Mouse (Mus musculus) forebrain, embryonic 12.5 days (tissue): ENCODE results near the gene Ces1b. TPM values are rescaled to one million over a fixed set of nuclear protein-coding genes. Genes with fewer than 3 reads are reported as not detected.

Experiments
- polyA plus RNA-seq: library from polyadenylated mRNA; unstranded; fragments of >200 nt; fragmentation: Nextera tagmentation; extraction: Ambion mirVana; gene quantifications from 2 replicates; pipeline ENCODE4 v1.2.1, GENCODE M21; 2016

Gene Ces1b
- polyA plus RNA-seq, 1 experiment from 2014 or later, result not detected

Other genes with a start within 250 kb of the Ces1b start
- gene Lpcat2, start 224.7 kb downstream of the Ces1b start, polyA plus RNA-seq, result 4.6 and 4.9 TPM in 2 replicates
- gene Capns2, start 178.6 kb downstream of the Ces1b start, polyA plus RNA-seq, result 0.26 TPM in 1 of 2 replicates, not detected in the other
- 0.03 TPM in 1 of 2 replicates, not detected in the other for gene Slc6a2, start 119.9 kb downstream of the Ces1b start, polyA plus RNA-seq
- not detected in 2 replicates for gene Ces1a, start 31.8 kb downstream of the Ces1b start, polyA plus RNA-seq
- not detected in 2 replicates for gene Ces1c, start 51.3 kb upstream of the Ces1b start, polyA plus RNA-seq
- gene Ces1d, start 117.8 kb upstream of the Ces1b start, polyA plus RNA-seq, result 0.15 and 0.79 TPM in 2 replicates
- gene Ces1e, start 149.6 kb upstream of the Ces1b start, polyA plus RNA-seq, result not detected in 2 replicates
- gene Ces1f, start 199.7 kb upstream of the Ces1b start, polyA plus RNA-seq, result not detected in 2 replicates